Mouse (Mus musculus) layer of hippocampus, postnatal 25 days (tissue): ENCODE measurements at regions not wholly inside any gene's neighbourhood (a gene's known extent, or its start where the extent isn't known, plus 50 kb on each side); places are given as distances from the start of the nearest gene placed in this dataset.

Experiments used
- DNase-seq, 2 experiments: peaks; one replicate each; pipeline ENCODE4 v3.0.0; 2022; ENCODE audit warnings: mixed read lengths in 2 of 2, low spot score in 1 of 2; ENCODE audit errors: extremely low spot score in 1 of 2

DNA sequence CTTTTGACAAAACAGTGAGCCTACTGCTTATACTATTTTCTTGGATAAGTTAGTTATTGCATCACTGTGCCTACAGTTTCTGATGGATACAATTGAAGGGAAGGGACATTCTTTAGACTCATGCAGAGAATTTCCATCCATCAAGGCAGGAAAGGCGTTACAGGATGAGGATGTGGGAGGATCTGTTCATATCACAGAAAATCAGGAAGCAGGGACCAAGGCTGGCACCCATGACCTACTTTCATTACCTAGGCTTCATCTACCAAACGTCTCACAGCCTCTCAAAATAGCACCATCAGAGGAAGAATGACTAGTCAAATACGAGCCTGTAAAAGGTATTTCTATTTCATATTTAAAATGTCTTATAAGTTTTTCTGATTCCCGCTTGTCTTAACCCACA is 56.4 kb downstream of the Fam181b start:
- no peak for DNase-seq

DNA sequence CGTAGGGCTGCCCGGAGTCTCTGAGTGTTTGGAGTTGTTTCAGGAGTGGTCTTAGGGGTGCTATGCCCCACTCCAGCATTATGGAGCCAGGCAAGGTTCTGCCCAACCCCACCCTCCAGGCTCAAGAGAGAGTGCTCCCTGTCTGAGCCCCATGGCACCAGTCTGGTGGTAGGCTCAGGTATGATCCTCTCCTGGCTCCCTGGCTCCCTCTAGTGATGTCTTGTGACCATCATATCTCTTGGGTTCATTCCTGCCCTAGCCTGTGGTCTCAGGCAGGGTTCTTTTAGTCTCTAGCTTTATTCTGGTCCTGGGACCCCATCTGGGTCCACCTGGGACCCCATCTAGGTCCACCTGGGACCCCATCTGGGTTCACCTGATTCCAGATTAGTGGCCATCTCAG is 67.7 kb downstream of the Fam181b start:
- no peak for DNase-seq

DNA sequence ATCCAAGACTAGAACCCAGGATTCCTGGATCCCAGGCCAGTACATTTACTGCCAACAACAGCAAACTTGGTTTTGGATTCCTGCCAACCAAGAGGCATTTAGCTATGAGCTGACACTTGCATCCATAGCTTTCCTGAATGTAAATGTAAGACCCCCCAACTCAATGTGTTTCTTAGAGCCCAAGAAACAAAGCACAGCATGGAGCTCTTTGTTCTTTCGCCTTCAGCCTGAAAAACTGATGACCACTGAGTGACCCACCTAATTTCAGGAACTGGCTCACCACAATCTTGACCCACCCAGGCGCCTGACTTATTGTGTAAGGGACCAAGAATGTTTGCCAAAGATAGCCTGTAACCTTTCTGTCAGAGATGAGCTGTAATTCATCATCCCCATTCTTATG is 71.7 kb downstream of the Fam181b start:
- DNase-seq, result no peak

DNA sequence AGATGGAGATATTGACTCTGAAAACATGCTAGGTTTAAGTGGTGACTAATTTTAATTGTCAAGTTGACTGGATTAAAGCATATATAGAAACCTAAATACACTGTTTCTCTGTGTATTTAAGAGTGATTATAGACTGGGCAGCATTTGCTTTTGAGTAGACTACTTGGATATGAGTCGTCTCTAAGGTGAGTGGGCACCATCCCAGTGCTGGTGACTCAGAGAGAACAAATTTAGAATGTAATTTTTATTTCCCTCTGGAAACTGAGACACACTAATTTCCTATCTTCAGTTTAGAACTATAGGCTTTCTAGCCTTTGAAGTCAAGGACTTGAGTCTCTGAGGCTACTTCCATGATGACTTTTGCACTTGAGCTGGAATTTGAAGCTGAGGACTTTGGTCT is 117.4 kb downstream of the Fam181b start:
- peak in 1 of 2 experiments; percentile 4 for DNase-seq
